In the genomic region with DNA sequence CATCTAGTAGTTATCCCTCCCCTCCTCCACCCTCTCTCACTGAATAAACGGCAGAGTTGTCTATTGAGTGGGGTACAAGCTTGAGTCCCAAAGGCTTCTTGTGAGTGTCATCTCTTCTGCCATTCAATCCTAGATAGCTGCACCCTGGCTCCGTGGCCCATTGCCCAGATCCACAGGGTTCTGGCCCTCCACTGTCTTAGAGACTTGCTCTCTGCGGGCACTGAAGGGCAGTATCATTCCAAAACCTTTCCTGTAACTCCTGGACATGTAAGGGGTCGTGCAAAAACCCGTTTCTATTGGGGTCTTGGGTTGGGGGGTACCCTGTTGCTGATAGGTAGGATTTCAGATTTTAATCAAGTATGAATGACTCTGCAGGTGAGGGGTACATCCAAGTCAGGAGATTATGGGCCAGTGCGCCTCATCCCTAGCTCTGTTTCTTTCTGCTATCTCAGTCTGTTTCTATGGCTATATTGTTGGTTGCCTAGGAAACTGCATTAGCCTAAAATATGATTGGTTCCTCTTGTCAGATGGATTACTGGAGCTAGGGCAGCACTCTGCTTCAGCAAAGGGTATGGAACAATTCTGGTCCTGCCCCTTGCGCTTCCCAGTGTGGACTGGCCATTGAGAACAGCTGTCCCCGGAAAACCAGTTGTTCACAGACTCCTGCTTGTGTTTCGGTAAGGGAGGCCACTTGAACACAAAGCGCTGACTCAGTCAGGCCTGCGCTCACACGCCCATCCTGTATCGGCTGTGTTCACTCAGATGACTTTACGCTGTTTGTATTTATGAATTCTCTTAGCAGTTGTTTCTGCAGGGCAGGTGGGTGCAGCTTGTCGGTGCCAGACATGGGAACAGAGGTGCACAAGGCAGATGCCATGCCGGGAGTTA, we compare ENCODE assay signal across 11 mouse cellular contexts.
DNase-seq lines count a peak whose midpoint lies in the region; ATAC-seq and TF ChIP-seq lines count a peak whose summit lies in the region.
"Had no signal": no experiment of that assay in that cellular context is flagged by ENCODE, and none has a peak within 500 bp of the region (broad histone marks: within the 10 kb centered on the region; RNA-seq: fewer than 3 reads in every experiment).

No protein-coding gene starts in this region.

- no peak for TF ChIP-seq CTCF in gastrocnemius, adult 2 months (IDR thresholded peaks at IDR 0.05)
- TF ChIP-seq CTCF in brain, embryonic 14.5 days (IDR thresholded peaks at IDR 0.05; ENCODE audit: borderline replicate concordance, extremely low read depth, insufficient read depth, insufficient read length), result no peak
- TF ChIP-seq CTCF in forebrain, postnatal 0 days (IDR thresholded peaks at IDR 0.05; ENCODE audit: low read depth), result no peak

- peak; percentile 23 for ATAC-seq in forebrain, postnatal 0 days
- no peak for ATAC-seq in megakaryocyte, adult 5-6 weeks (ENCODE audit: poor library complexity, severe bottlenecking)
- ATAC-seq: CD4-positive, CD25-positive, alpha-beta regulatory T cell, adult 4 months had no signal

- H3K4me1 ChIP-seq in forebrain, postnatal 0 days (ENCODE audit: insufficient read depth), result peaks cover 25% of the 10 kb centered on the region
- H3K4me1 ChIP-seq in heart, embryonic 10.5 days, result peaks cover 85% of the 10 kb centered on the region

- peak; percentile 59 for DNase-seq in gastrocnemius, adult 2 months
- DNase-seq in gastrocnemius, adult 18-20 months (ENCODE audit: low spot score), result no peak
- DNase-seq in brain, embryonic 14.5 days (ENCODE audit: low read depth), result peak; percentile 73
- DNase-seq in forebrain, postnatal 0 days, result peak; percentile 55
- peak; percentile 57 for DNase-seq in left cerebral cortex, postnatal 4 days
- no peak for DNase-seq in heart, embryonic 10.5 days (ENCODE audit: low spot score)
- no peak for DNase-seq in spleen, postnatal 10 days (ENCODE audit: low spot score in 2 of 2)
- DNase-seq: gastrocnemius, postnatal 36 days; retina, postnatal 1 day had no signal

- no peaks in the 10 kb centered on the region for H3K27me3 ChIP-seq in forebrain, postnatal 0 days (ENCODE audit: insufficient read depth, low read length)
- no peaks in the 10 kb centered on the region for H3K27me3 ChIP-seq in heart, embryonic 10.5 days (ENCODE audit: insufficient read depth, poor library complexity, severe bottlenecking)

- WGBS in forebrain, postnatal 0 days, result 58% methylated on average over 16 of the region's 16 CpGs
- WGBS in heart, embryonic 10.5 days, result 84% methylated on average over 16 of the region's 16 CpGs

- intact Hi-C loops in gastrocnemius, adult 2 months (cut with DNase I), result no loop called here
- intact Hi-C loops in left cerebral cortex, postnatal 4 days (cut with DNase I), result no loop called here

- H3K4me2 ChIP-seq in forebrain, postnatal 0 days (ENCODE audit: low read depth), result peak overlapping the region; percentile 56

- no peak overlapping the region for H3K4me3 ChIP-seq in gastrocnemius, adult 2 months
- H3K4me3 ChIP-seq in forebrain, postnatal 0 days (ENCODE audit: low read depth, low read length), result peak overlapping the region; percentile 12
- no peak overlapping the region for H3K4me3 ChIP-seq in heart, embryonic 10.5 days

- peak overlapping the region; percentile 25; the same call in 1 of the 2 replicates for H3K9ac ChIP-seq in forebrain, postnatal 0 days

- peak overlapping the region; percentile 66 for H3K27ac ChIP-seq in gastrocnemius, adult 2 months
- peak overlapping the region; percentile 35 for H3K27ac ChIP-seq in forebrain, postnatal 0 days (ENCODE audit: low read depth, low read length)
- H3K27ac ChIP-seq in heart, embryonic 10.5 days, result no peak overlapping the region

- TF ChIP-seq POLR2A in brain, embryonic 14.5 days (IDR thresholded peaks at IDR 0.05; ENCODE audit: borderline replicate concordance, extremely low read depth, insufficient read depth, insufficient read length, poor library complexity, severe bottlenecking), result no peak

- H3K36me3 ChIP-seq in forebrain, postnatal 0 days (ENCODE audit: insufficient read depth), result 0 out of 2 replicates have a peak, but pooled peaks cover 8% of the 10 kb centered on the region
- H3K36me3 ChIP-seq in heart, embryonic 10.5 days, result peaks cover 17% of the 10 kb centered on the region

- H3K9me3 ChIP-seq in forebrain, postnatal 0 days (ENCODE audit: low read length), result no peaks in the 10 kb centered on the region
- no peaks in the 10 kb centered on the region for H3K9me3 ChIP-seq in heart, embryonic 10.5 days

Comparison
In these comparisons a context has a peak if more than half of its experiments do, and no peak if none do; other contexts are left out.
1. DNase-seq: peak in gastrocnemius, adult 2 months (single experiment), brain, embryonic 14.5 days (single experiment), forebrain, postnatal 0 days (single experiment) and left cerebral cortex, postnatal 4 days (single experiment); none in gastrocnemius, adult 18-20 months (single experiment), heart, embryonic 10.5 days (single experiment) and spleen, postnatal 10 days (0 of 2).